Mouse (Mus musculus) liver, adult 2 months (tissue): Measurements from ENCODE around the gene Ptprn2.

Experiments used
- CTCF ChIP-seq: fragments of 200-500 bp; IDR thresholded peaks from 2 replicates; pipeline ENCODE4 v1.5.1; 2011; ENCODE audit warnings: low read depth, low read length, control low read depth
- POLR2A ChIP-seq: fragments of 200-500 bp; IDR thresholded peaks from 2 replicates; pipeline ENCODE4 v1.6.1; 2011; ENCODE audit warnings: low read length, control low read depth; ENCODE audit not compliant: insufficient read depth; ENCODE audit errors: extremely low read depth

GRCm38 (mm10) chr12:117312079-117312478 lies 826.6 kb downstream of the Ptprn2 start:
- no peak for TF ChIP-seq POLR2A
- no peak for TF ChIP-seq CTCF
